Mouse (Mus musculus) adrenal gland, adult 10 weeks (tissue): ENCODE results near the gene Prkce. TPM values are rescaled to one million over a fixed set of nuclear protein-coding genes. Genes with fewer than 3 reads are reported as not detected.

Experiments
- polyA plus RNA-seq: library from polyadenylated mRNA; stranded (reverse); fragments of 350-450 nt; fragmentation: Illumina TruSeq; extraction: RNeasy Lipid Tissue Mini Kit (QIAGEN cat#74804); gene quantifications from one replicate; pipeline ENCODE4 v1.2.3, GENCODE M21; 2014; ENCODE audit warnings: low read depth, low replicate concordance

Gene Prkce
- 20.7 TPM for polyA plus RNA-seq

DNA sequence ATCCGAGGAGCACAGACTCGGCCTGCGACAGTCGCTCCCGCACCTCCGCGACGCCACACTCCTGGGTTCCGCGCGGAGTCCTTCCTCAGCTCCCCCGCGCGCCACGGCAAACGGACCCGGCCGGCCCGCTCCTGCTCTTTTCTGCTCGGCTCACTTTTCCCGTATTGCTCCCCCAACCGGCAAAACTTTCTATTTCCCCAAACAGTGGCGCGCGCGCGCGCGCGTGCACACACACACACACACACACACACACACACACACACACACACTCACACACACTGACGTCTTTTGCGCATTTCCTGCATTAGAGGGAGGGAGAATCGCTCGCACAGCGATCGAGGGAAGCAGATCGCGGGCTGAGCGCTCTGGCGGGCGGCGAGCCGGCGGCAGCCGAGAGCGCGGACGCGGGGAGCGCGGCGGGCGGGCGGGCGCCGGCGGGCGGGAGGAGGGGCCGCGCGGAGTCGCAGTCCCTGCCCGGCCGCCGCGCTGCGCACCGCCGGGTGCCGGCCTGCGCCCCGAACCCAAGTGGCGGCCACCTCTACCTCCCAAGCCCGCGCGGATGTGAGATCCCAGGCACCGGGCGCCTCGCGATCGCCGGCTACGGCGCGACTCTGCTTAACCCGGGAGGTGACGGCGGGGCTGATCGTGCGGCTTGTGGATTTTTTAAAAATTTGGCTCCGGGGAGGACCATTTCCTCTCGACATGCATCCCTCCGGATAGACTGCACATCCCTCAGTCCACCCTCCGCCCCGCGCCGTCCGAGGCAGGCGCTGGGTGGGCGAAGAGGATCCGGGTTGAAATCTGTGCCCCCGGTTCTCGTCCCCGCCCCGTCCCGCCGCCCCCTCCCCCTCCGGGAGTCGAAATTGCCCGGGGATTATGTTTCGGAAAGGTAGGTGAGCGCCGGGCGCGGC lies at the start of gene Prkce:
Gene Prkce (plus strand): TSS at position 466 of the 911 bp plus-strand sequence.

DNA sequence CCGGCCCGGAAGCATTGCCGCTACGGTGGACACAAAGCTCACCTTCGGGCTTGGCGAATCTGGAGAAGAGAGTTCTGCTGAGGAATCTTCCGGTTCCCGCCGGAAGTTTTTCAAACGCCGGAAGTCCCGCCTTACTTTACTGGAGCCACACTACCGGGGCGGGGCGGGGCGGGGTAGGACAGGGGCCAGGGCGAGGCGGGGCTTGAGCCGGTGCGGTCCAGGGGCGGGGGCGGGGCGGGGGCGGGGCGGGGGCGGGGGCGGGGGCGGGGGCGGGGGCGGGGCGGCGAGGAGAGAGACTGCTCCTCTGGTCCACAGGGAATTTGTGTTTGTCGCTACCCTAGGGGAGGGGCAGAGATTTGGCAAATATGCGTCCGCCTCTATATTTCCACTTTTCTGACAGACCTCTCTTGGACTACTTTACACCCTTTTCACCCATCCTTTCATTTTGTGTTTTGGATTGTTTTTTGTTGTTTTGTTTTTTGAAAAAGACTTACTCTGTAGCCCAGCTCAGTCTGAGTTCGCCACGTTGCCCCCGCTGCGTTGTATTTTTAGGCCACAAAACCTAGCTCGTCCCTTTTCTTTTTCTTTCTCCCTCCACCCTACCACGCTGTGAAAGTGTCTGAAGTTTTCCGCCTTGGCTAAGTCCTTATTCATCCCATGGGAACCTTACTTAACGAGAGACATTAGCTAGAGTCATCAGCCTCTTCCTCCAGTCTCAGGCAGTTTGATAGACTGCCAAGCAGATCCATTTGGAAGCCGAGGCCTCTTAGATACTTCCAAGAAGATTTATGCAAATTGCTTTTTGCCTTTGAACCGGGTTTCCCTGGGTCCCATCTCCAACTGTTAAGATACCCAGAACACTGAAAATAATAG lies 22.3 kb upstream of the Prkce start, which contains the start of gene Srbd1:
Gene Srbd1 (minus strand): TSS at position 97 of the 873 bp plus-strand sequence.

DNA sequence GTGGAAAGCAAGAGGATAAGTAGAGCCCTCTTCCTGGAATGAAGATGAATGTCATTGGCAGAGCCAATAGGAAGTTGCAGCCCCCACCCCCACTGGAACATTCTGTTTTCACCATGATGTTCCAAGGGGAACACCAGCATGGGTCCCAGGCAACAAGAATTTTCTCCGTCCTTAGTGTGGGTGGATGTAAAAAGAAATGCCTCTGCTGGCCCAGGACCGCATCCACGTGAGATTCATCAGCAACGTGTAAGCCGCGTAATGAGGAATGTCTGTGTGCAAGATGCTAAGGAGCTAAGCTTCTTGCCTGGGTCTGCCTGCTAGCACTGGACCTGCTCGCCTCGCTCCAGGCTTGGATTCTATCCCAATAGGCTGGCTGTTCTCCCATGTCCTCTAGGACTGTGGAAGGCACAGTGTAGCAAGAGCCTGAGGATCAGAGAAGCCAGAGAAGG lies 337.6 kb downstream of the Prkce start, which contains the start of gene Gm10309:
Gene Gm10309 (minus strand): TSS at position 50 of the 449 bp plus-strand sequence.

Other genes starting within 250 kb of the Prkce start
- 21.9 TPM for gene Srbd1, start 22.6 kb upstream of the Prkce start, polyA plus RNA-seq